Mouse (Mus musculus): Measurements from ENCODE around the gene Skp2. TPM values are rescaled to one million over a fixed set of nuclear protein-coding genes. Genes with fewer than 3 reads are reported as not detected.

Skp2 gene
- polyA plus RNA-seq, 1 experiment from 2014 or later = 128 TPM

DNA sequence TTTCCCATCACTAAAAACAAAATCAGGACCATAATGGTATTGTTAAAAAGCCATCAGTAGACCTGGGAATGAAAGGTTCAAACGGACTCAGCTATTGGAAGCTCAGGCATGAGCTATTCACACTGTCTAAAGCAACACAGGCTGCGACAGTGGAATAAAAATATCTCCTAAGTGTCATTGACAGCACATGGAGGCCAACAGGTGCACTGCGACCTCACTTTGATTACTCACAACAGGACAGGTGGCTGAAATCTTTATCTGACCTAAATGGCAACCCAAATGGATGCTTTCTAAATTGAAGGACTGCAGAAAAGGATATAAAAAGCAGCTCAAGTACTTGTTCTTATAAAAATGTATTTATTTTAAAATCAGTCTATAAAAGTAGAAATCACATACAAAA, 43.6 kb downstream of the Skp2 start:
- Histone ChIP-seq H3K4me3 (no peak overlapping the region), H3K36me3 (peaks cover 60% of the 10 kb centered on the region), H3K4me1 (no peaks in the 10 kb centered on the region), H3K27me3 (no peaks in the 10 kb centered on the region), H3K27ac (no peak overlapping the region), H3K4me2 (replicated peaks) (no peak overlapping the region), H3K9me3 (no peaks in the 10 kb centered on the region), H3K9ac (no peak overlapping the region)
- WGBS = 84% methylated on average over 3 of the region's 3 CpGs
- no peak for ATAC-seq (ENCODE audit: insufficient number of reproducible peaks, insufficient read depth, low FRiP score, low TSS enrichment)

DNA sequence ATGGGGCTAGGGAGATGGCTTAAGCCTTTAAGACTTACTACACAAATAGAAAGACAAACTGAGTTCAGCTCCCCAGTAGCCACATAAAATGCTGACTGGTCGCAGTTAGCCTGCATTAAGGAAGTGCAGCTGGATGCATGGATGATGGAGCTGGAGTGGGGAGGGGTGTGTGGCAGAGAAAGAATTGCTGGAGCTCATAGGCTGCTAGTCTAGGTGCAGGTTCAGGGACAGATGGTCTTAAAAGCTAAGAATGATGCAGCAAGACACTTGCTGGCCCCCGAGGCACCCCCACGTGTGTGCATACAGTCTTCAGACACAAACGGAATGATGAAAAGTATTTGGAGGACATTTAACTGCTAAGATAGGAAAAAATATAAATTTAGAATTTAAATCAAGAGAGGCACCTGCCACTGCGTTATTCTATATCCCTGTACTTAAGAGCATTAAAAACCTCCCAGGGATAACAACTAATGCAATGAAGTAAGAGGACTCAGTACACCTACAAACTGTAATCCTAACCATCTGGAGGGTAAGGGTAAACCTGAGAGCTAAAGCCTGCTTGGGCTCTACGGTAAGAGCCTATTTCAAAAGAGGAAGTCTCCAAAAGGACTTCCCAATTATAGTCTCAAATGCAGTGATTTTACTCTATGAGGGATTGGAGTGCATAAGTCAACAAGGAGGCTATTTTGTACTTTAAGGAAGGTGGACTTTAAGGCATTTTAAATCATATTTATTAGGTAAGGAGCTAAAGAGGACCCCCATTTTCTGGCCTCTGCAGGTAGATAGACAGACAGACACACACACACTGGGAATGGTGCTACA, 44.5 kb downstream of the Skp2 start:
- Histone ChIP-seq H3K9ac (no peak overlapping the region), H3K4me1 (no peaks in the 10 kb centered on the region), H3K4me3 (no peak overlapping the region), H3K36me3 (peaks cover 58% of the 10 kb centered on the region), H3K27me3 (no peaks in the 10 kb centered on the region), H3K27ac (no peak overlapping the region), H3K9me3 (no peaks in the 10 kb centered on the region), H3K4me2 (replicated peaks) (no peak overlapping the region)
- 77% methylated on average over 6 of the region's 6 CpGs for WGBS
- no peak for ATAC-seq (ENCODE audit: insufficient number of reproducible peaks, insufficient read depth, low FRiP score, low TSS enrichment)

GRCm38 (mm10) chr15:9106303-9107074, 48.7 kb downstream of the Skp2 start:
- 90% methylated on average over 13 of the region's 13 CpGs for WGBS
- Histone ChIP-seq H3K9ac (no peak overlapping the region), H3K4me2 (replicated peaks) (no peak overlapping the region), H3K27me3 (no peaks in the 10 kb centered on the region), H3K27ac (no peak overlapping the region), H3K36me3 (peaks cover 57% of the 10 kb centered on the region), H3K4me3 (no peak overlapping the region), H3K9me3 (no peaks in the 10 kb centered on the region), H3K4me1 (no peaks in the 10 kb centered on the region)
- ATAC-seq (ENCODE audit: insufficient number of reproducible peaks, insufficient read depth, low FRiP score, low TSS enrichment) = no peak

- Histone ChIP-seq H3K4me3 (no peak overlapping the region), H3K4me2 (replicated peaks) (no peak overlapping the region), H3K27ac (no peak overlapping the region), H3K36me3 (peaks cover 55% of the 10 kb centered on the region), H3K9me3 (no peaks in the 10 kb centered on the region), H3K9ac (no peak overlapping the region), H3K4me1 (no peaks in the 10 kb centered on the region), H3K27me3 (no peaks in the 10 kb centered on the region)
- 94% methylated on average over 10 of the region's 10 CpGs for WGBS
- no peak for ATAC-seq (ENCODE audit: insufficient number of reproducible peaks, insufficient read depth, low FRiP score, low TSS enrichment)
Observed at GRCm38 (mm10) chr15:9100446-9101077, 54.7 kb downstream of the Skp2 start.

- Histone ChIP-seq H3K4me3 (no peak overlapping the region), H3K9ac (no peak overlapping the region), H3K4me1 (peaks cover 10% of the 10 kb centered on the region), H3K9me3 (no peaks in the 10 kb centered on the region), H3K36me3 (peaks cover 43% of the 10 kb centered on the region), H3K4me2 (replicated peaks) (no peak overlapping the region), H3K27me3 (no peaks in the 10 kb centered on the region), H3K27ac (no peak overlapping the region)
- no peak for ATAC-seq (ENCODE audit: insufficient number of reproducible peaks, insufficient read depth, low FRiP score, low TSS enrichment)
- 91% methylated on average over 4 of the region's 4 CpGs for WGBS
Observed at GRCm38 (mm10) chr15:9096865-9097264, 58.4 kb downstream of the Skp2 start.

DNA sequence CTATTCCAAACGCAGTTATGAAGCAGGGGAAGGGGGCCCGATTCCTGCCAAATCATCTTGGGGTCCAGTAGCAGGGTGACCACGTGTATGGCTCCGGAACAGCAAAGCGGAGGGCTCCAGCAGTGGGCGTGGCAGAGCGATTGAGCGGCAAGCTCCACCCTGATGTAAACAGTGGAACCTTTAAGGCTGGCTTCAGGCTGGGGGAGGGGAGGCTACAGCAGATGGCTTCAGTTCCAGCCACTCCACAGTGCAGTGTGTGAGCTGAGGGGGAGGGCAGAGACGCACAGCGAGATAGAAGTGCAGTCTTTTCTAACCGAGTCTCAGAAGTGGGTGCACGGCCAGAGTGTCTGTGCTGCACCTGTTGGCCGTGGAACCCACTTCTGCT, 60.9 kb downstream of the Skp2 start:
- Histone ChIP-seq H3K36me3 (peaks cover 24% of the 10 kb centered on the region), H3K4me3 (no peak overlapping the region), H3K9me3 (no peaks in the 10 kb centered on the region), H3K9ac (no peak overlapping the region), H3K27ac (no peak overlapping the region), H3K27me3 (no peaks in the 10 kb centered on the region), H3K4me1 (peaks cover 10% of the 10 kb centered on the region), H3K4me2 (replicated peaks) (peak overlapping the region; percentile 35)
- ATAC-seq (ENCODE audit: insufficient number of reproducible peaks, insufficient read depth, low FRiP score, low TSS enrichment) = peak; percentile 69
- WGBS = 10% methylated on average over 13 of the region's 13 CpGs

DNA sequence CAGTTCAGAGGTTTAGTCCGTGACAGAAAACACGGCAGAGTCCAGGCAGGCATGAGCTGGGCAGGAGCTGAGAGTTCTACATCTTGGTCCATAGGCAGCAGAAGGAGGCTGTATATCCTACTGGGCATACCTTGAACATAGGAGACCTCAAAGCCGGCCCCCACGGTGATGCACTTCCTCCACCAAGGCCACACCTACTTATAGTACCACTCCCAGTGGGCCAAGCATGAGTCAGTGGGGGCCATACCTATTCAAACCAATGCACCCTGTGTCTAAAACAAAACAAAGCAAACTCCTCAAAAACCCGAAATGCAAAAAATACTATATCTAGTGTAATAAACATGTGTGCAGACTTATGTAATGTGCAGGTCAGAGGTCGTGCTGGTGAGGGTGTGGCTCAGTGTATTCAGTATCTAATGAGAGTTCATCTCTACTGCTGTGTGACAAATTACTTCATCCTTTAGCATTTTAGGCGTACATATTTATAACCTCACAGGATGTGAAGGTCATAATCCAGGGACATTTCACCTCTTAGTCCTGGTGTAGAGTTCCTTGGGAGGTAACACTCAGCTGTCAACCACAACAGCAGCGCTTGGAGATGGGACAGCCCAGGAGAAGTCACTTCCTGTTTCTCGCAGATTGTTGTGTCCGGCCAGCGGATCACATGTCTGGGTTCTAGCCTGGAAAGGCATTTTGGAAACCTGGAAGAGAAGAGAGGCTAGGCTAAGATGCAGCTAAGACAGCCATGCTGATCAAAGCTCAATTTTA, 61.4 kb downstream of the Skp2 start:
- 63% methylated on average over 11 of the region's 11 CpGs for WGBS
- Histone ChIP-seq H3K4me3 (no peak overlapping the region), H3K4me1 (peaks cover 10% of the 10 kb centered on the region), H3K4me2 (replicated peaks) (peak overlapping the region; percentile 35), H3K9me3 (no peaks in the 10 kb centered on the region), H3K9ac (no peak overlapping the region), H3K36me3 (peaks cover 24% of the 10 kb centered on the region), H3K27ac (no peak overlapping the region), H3K27me3 (no peaks in the 10 kb centered on the region)
- ATAC-seq (ENCODE audit: insufficient number of reproducible peaks, insufficient read depth, low FRiP score, low TSS enrichment) = no peak

GRCm38 (mm10) chr15:9090662-9091061, 64.6 kb downstream of the Skp2 start:
- ATAC-seq (ENCODE audit: insufficient number of reproducible peaks, insufficient read depth, low FRiP score, low TSS enrichment) = no peak
- no peaks in the 10 kb centered on the region for H3K9me3 ChIP-seq
- WGBS = 93% methylated on average over 5 of the region's 5 CpGs
- H3K27me3 ChIP-seq = no peaks in the 10 kb centered on the region
- H3K4me3 ChIP-seq = no peak overlapping the region
- H3K9ac ChIP-seq = no peak overlapping the region
- no peak overlapping the region for H3K4me2 ChIP-seq (replicated peaks)
- peaks cover 10% of the 10 kb centered on the region for H3K4me1 ChIP-seq
- peaks cover 13% of the 10 kb centered on the region for H3K36me3 ChIP-seq
- no peak overlapping the region for H3K27ac ChIP-seq

DNA sequence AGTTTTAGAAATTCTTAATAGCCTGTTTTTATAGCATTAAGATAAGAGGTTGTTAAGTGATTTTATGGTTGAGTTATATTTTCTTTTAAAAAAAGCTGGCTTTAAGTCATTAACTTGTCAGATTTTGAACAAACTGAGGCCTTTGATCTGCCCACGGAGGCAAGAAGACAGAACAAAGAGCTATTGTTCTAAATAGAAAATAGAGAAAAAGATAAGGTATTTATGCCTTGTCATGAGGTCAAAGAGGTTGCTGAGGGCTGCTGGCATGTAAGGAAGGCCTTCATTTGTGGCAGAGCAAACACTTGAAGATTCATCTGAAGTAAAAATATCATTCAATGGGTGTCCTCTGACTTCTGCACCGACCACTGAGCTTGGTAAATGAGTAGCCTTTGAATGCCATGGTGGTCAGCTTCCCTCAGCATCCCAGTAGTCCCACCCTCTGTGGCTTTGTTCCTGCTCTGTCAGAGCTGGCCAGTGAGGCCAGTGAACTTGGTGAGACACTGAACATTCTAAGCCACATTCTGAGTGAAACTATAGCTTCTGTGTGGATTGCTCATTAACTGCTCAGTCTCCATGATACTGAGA, 66.0 kb downstream of the Skp2 start:
- 19% methylated on average over 2 of the region's 2 CpGs for WGBS
- H3K4me2 ChIP-seq (replicated peaks) = no peak overlapping the region
- peaks cover 16% of the 10 kb centered on the region for H3K36me3 ChIP-seq
- no peaks in the 10 kb centered on the region for H3K9me3 ChIP-seq
- no peak overlapping the region for H3K9ac ChIP-seq
- no peak for ATAC-seq (ENCODE audit: insufficient number of reproducible peaks, insufficient read depth, low FRiP score, low TSS enrichment)
- H3K27me3 ChIP-seq = no peaks in the 10 kb centered on the region
- H3K4me3 ChIP-seq = no peak overlapping the region
- H3K27ac ChIP-seq = no peak overlapping the region
- peaks cover 4% of the 10 kb centered on the region for H3K4me1 ChIP-seq

DNA sequence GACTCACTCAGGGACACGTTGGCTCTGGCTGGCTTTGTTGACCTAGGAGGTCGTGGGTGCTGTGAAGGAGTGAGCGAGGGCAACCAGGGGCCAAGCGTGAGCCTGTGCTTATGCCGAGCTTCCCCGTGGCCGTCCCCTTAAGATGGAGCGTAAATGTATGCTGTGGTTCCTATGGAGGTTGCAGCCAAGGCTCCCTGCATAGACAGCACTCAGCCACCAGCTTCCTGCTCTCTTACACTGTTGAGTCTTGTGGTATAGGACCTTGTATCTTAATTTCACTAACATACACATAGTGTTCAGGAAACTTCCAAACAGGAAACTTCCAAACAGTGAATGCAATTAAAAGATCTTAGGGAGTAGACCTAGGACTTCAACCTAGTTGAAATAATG, 66.5 kb downstream of the Skp2 start:
- Histone ChIP-seq H3K4me2 (replicated peaks) (no peak overlapping the region), H3K27ac (no peak overlapping the region), H3K36me3 (peaks cover 18% of the 10 kb centered on the region), H3K9me3 (no peaks in the 10 kb centered on the region), H3K4me1 (no peaks in the 10 kb centered on the region; the same call in 1 of the 2 replicates), H3K4me3 (no peak overlapping the region), H3K9ac (no peak overlapping the region), H3K27me3 (no peaks in the 10 kb centered on the region)
- no peak for ATAC-seq (ENCODE audit: insufficient number of reproducible peaks, insufficient read depth, low FRiP score, low TSS enrichment)
- WGBS = 51% methylated on average over 8 of the region's 8 CpGs
